Mouse (Mus musculus): Measurements from ENCODE around the gene Twnk.

Twnk gene

GRCm38 (mm10) chr19:45048644-45049365 is 43.3 kb downstream of the Twnk start:
- DNase-seq (ENCODE audit: inconsistent ontology term) = no peak

GRCm38 (mm10) chr19:45049523-45049922 is 44.1 kb downstream of the Twnk start:
- no peak for DNase-seq (ENCODE audit: inconsistent ontology term)

- no peak for DNase-seq (ENCODE audit: inconsistent ontology term)
Measured at GRCm38 (mm10) chr19:45053451-45053850, 48.0 kb downstream of the Twnk start.

- DNase-seq (ENCODE audit: inconsistent ontology term) = peak; percentile 71
Measured at GRCm38 (mm10) chr19:45054892-45055690, 49.6 kb downstream of the Twnk start.

GRCm38 (mm10) chr19:45056364-45056763 is 50.9 kb downstream of the Twnk start:
- DNase-seq (ENCODE audit: inconsistent ontology term) = peak; percentile 67

GRCm38 (mm10) chr19:45056908-45057698 is 51.6 kb downstream of the Twnk start:
- DNase-seq (ENCODE audit: inconsistent ontology term) = no peak

GRCm38 (mm10) chr19:45057724-45058112 is 52.3 kb downstream of the Twnk start:
- DNase-seq (ENCODE audit: inconsistent ontology term) = no peak

- DNase-seq (ENCODE audit: inconsistent ontology term) = peak; percentile 98
Measured at GRCm38 (mm10) chr19:45058113-45058839, 52.8 kb downstream of the Twnk start.

GRCm38 (mm10) chr19:45058841-45059240 is 53.4 kb downstream of the Twnk start:
- DNase-seq (ENCODE audit: inconsistent ontology term) = no peak

Data from Muller cell, postnatal 12 days (primary cell).